Mouse (Mus musculus) macrophage (primary cell): Measurements from ENCODE around the gene Rras. TPM values are rescaled to one million over a fixed set of nuclear protein-coding genes. Genes with fewer than 3 reads are reported as not detected.

Experiments
- H3K27ac ChIP-seq: fragments of 350-480 bp; formaldehyde crosslinking; 2 replicates; pipeline ENCODE4 v1.9.0; 2021
- H3K36me3 ChIP-seq: fragments of 350-480 bp; formaldehyde crosslinking; 2 replicates; pipeline ENCODE4 v1.9.0; 2021; ENCODE audit errors: inconsistent target
- H3K4me3 ChIP-seq: fragments of 350-480 bp; formaldehyde crosslinking; 2 replicates; pipeline ENCODE4 v1.9.0; 2021; ENCODE audit errors: inconsistent target
- H3K79me2 ChIP-seq: fragments of 350-480 bp; formaldehyde crosslinking; 2 replicates; pipeline ENCODE4 v1.9.0; 2021; ENCODE audit errors: inconsistent target
- WGBS: methylation state at CpG from one replicate; pipeline ENCODE4 v1.1.7; 2026; ENCODE audit warnings: inconsistent platforms; ENCODE audit not compliant: missing documents; 5-methylcytosine and 5-hydroxymethylcytosine counted together
- polyA plus RNA-seq: library from polyadenylated mRNA; stranded (reverse); fragments of 250-400 nt; gene quantifications from 3 replicates; pipeline ENCODE4 v1.2.4, GENCODE M21; 2018; ENCODE audit warnings: inconsistent platforms

The Rras gene
- polyA plus RNA-seq, 1 experiment from 2014 or later, result 29.9 TPM

DNA sequence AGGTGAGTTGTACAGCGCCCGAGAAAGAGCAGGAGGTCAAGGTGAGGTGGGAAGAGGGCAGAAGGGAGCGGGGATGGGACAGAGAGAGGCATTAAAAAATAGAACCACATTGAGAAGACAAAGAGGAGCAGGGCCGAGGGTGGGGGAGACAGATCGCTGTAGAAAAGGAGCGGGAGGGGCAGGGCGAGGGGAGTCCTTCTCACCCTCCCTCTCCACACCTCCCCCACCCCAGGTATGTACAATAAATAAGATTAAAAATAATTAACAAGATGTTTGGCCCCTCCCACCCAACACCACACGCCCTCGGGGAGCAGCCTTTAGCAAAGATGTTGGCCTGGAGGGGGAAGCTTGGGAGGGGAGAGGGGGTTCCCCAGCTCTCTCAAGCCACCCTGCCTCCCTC, 10.0 kb downstream of the Rras start:
- Histone ChIP-seq H3K27ac (no peak overlapping the region), H3K79me2 (no peaks in the 10 kb centered on the region), H3K36me3 (peaks cover 47% of the 10 kb centered on the region), H3K4me3 (no peak overlapping the region)
- 88% methylated on average over 9 of the region's 9 CpGs for WGBS

DNA sequence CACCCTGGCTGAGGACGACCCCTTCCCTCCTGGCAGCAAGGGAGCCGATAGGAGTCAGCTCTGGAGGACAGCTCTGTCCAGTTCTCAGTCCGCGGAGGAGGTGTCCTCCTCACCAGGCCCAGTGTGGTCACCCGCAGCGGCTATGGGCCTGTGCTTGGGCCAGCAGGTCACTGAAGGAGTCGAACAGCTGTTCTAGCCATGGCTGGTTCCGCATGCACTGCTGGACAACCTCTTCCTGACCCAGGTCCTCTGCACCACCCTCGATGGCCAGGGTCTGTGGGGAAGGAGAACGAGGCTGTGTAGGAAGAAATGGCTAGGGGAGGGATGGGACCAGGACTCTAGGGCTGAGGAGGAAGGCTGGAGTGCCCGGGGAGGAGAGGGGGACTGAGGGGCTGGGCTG, 10.6 kb downstream of the Rras start:
- H3K27ac ChIP-seq, result no peak overlapping the region
- WGBS, result 95% methylated on average over 11 of the region's 11 CpGs
- H3K4me3 ChIP-seq, result no peak overlapping the region
- H3K36me3 ChIP-seq, result peaks cover 53% of the 10 kb centered on the region
- H3K79me2 ChIP-seq, result no peaks in the 10 kb centered on the region

GRCm38 (mm10) chr7:45029995-45030394, 12.2 kb downstream of the Rras start:
- Histone ChIP-seq H3K27ac (no peak overlapping the region), H3K4me3 (no peak overlapping the region), H3K79me2 (no peaks in the 10 kb centered on the region), H3K36me3 (peaks cover 69% of the 10 kb centered on the region)
- WGBS, result 94% methylated on average over 6 of the region's 6 CpGs

DNA sequence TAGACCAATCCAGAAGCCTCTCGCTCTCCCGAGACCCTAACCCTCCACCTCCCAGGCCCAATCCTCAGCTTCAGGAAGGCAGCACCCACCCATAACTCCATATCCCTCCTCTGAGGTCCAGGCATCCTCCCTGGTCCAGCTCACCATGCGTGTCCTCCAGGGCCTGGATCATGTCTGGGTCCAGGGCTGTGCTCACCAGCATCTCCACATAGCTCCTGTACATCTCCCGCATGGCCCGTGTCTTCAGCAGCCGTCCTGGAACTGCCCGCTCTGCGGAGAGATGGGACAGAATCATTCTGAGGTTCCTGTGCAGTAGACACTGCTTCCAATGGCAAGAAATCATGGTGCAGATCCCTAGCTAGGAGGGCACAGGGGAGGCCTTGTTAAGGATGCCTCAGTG, 13.1 kb downstream of the Rras start:
- no peak overlapping the region for H3K4me3 ChIP-seq
- H3K36me3 ChIP-seq, result peaks cover 78% of the 10 kb centered on the region
- H3K27ac ChIP-seq, result no peak overlapping the region
- WGBS, result 99% methylated on average over 8 of the region's 8 CpGs
- no peaks in the 10 kb centered on the region for H3K79me2 ChIP-seq

DNA sequence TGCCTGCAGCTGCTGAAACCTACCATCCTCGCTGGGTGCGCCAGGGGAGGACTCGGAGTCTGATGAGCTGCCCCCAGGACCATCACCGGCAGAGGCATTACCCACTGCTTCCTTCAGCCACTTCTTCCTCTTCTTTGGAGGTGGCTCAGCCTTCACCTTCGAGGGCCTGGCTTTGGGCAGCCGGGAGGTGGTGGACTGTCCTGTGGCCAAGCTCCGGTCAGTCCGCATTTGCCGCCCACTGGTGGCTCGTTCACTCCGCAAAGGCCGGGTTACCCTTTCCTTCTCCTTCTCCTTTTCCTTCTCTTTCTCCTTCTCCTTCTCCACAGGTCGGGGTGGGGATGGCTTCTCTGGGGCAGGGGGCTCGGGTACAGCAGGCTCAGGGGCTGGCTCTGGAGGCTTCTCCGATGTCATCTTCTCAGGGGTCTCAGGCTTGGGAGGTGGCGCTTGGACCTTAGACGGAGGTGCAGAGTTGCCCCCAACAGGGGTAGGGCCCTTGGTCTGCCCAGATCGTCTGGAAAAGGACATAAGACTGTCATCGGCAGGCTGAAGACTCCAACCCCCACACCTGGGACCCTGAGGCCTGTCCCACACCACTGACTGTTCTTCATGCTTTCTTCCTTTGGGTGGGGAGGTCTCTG, 16.1 kb downstream of the Rras start:
- no peak overlapping the region for H3K4me3 ChIP-seq
- 96% methylated on average over 15 of the region's 19 CpGs for WGBS
- peaks cover 26% of the 10 kb centered on the region; the same call in 1 of the 2 replicates for H3K79me2 ChIP-seq
- H3K27ac ChIP-seq, result no peak overlapping the region
- H3K36me3 ChIP-seq, result peaks cover 67% of the 10 kb centered on the region

- WGBS, result 65% methylated on average over 3 of the region's 3 CpGs
- no peak overlapping the region for H3K27ac ChIP-seq
- peaks cover 62% of the 10 kb centered on the region for H3K36me3 ChIP-seq
- H3K4me3 ChIP-seq, result no peak overlapping the region
- H3K79me2 ChIP-seq, result peaks cover 33% of the 10 kb centered on the region; the same call in 1 of the 2 replicates
Observed at GRCm38 (mm10) chr7:45035631-45036030, 17.9 kb downstream of the Rras start.

DNA sequence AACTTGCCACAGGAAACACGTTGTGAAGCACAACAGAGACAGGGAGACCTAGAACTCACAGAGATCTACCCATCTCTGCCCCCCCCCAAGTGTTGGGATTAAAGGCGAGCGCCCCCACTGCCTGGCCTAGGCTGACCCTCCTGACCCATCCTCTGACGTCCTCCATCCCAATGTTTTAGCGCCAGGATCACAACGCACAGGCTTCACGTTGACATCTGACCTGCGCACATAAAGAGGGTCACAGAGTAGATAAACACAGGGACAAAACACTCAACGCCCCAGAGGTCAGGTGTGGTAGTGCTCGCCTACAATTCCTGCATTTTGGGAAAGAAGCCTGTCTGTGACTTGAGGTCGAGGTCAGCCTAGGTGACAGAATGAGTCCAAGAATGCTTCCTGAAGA, 18.9 kb downstream of the Rras start:
- peaks cover 61% of the 10 kb centered on the region for H3K36me3 ChIP-seq

GRCm38 (mm10) chr7:45037720-45038361, 20.1 kb downstream of the Rras start:
- no peak overlapping the region for H3K27ac ChIP-seq
- no peak overlapping the region for H3K4me3 ChIP-seq
- H3K79me2 ChIP-seq, result peaks cover 55% of the 10 kb centered on the region; the same call in 1 of the 2 replicates
- WGBS, result 68% methylated on average over 7 of the region's 7 CpGs
- peaks cover 63% of the 10 kb centered on the region for H3K36me3 ChIP-seq

More for the DNA sequence above, 18.9 kb downstream of the Rras start:
- H3K27ac ChIP-seq, result no peak overlapping the region
- 96% methylated on average over 11 of the region's 11 CpGs for WGBS
- peaks cover 44% of the 10 kb centered on the region; the same call in 1 of the 2 replicates for H3K79me2 ChIP-seq
- no peak overlapping the region for H3K4me3 ChIP-seq

DNA sequence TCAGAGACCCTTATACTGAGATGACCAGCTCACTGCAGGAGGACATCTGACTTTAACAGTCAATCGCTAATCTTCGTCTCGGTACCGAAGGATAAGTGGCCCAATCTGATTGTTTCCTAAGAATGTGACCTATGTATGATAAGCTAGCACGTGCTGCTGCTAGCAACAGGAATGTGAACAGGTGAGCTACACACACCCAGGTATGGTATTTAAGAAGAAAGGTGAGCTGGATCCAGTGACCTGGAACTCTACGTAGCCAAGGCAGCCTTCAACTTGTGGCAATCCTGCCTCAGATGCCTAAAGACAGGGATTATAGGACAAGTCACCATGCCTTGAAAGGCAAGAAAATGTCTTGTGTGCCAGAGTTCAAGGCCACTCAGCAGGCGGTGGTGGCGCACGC, 20.6 kb downstream of the Rras start:
- Histone ChIP-seq H3K27ac (no peak overlapping the region), H3K36me3 (peaks cover 63% of the 10 kb centered on the region), H3K79me2 (peaks cover 60% of the 10 kb centered on the region; the same call in 1 of the 2 replicates), H3K4me3 (no peak overlapping the region)
- WGBS, result 99% methylated on average over 9 of the region's 9 CpGs

DNA sequence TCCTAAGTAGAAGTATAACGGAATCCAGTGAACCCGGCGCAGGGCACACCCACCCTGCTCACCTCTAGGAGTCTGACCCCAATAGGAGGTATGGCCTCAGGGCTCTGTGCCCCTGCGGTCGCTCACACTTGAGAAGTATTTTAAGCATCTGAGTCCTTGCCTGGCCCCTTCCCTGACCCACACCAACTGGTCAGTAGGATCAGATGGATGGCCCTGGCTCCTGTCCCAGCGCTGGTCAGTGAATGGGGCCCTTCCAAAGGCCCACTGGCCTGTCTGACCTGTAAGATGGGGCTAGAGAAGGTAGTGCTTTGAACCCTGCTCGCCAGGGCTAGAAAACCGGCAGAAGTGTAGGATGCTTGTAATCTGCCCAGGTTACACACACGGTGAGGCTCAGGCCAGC, 23.1 kb downstream of the Rras start:
- H3K36me3 ChIP-seq, result peaks cover 57% of the 10 kb centered on the region
- H3K27ac ChIP-seq, result no peak overlapping the region
- peaks cover 76% of the 10 kb centered on the region; the same call in 1 of the 2 replicates for H3K79me2 ChIP-seq
- WGBS, result 91% methylated on average over 9 of the region's 9 CpGs
- no peak overlapping the region for H3K4me3 ChIP-seq

GRCm38 (mm10) chr7:45043307-45043706, 25.5 kb downstream of the Rras start:
- Histone ChIP-seq H3K79me2 (peaks cover 70% of the 10 kb centered on the region; the same call in 1 of the 2 replicates), H3K27ac (no peak overlapping the region), H3K36me3 (peaks cover 55% of the 10 kb centered on the region), H3K4me3 (no peak overlapping the region)
- 95% methylated on average over 12 of the region's 14 CpGs for WGBS

DNA sequence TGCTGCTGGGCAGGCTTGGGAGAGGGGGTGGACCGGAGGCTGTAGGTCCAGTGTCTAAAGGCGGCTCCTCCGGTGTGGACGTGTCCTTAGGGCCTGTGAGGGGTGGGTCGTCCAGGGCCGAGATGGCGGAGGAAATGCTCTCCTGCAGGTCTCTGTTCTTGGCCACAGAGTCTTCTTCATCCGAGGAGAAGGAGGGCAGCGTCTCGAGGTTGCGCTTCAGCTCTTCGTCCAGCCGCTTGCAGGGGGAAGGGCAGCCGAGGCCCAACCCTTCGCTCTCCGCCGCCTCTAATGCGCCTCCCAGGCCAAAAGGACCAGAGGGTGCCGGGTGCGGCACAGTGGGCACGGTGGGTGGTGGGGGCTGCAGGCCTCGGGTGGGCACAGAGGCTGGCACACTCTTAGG, 28.0 kb downstream of the Rras start:
- peaks cover 84% of the 10 kb centered on the region for H3K79me2 ChIP-seq
- no peak overlapping the region for H3K4me3 ChIP-seq
- H3K36me3 ChIP-seq, result peaks cover 52% of the 10 kb centered on the region
- H3K27ac ChIP-seq, result no peak overlapping the region
- 95% methylated on average over 13 of the region's 22 CpGs for WGBS

DNA sequence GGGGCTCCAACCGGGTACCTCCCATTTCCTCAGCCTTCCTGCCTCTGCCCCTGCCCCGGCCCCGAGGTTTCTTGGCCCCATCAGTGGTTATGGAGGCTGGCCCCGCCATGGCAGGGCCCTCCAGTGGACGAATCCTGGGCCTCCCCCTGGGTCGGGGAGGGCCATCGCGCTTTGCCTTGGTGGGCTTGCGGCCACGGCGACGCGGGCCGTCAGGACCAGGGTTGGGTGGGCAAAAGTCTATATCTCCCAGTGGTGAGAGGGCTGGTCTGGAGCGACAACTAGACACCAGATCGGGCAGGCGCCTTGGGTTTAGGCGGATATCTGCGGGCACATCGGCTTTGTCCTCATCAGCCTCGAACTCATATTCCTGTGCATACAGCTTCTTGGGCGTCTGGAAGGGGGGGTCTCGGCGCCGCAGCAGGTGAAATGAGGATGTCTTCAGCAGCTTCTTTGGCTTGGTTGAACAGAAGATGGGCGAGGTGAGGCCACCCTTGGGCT, 29.1 kb downstream of the Rras start:
- 93% methylated on average over 21 of the region's 26 CpGs for WGBS
- Histone ChIP-seq H3K36me3 (peaks cover 41% of the 10 kb centered on the region), H3K79me2 (peaks cover 84% of the 10 kb centered on the region), H3K4me3 (no peak overlapping the region), H3K27ac (no peak overlapping the region)

DNA sequence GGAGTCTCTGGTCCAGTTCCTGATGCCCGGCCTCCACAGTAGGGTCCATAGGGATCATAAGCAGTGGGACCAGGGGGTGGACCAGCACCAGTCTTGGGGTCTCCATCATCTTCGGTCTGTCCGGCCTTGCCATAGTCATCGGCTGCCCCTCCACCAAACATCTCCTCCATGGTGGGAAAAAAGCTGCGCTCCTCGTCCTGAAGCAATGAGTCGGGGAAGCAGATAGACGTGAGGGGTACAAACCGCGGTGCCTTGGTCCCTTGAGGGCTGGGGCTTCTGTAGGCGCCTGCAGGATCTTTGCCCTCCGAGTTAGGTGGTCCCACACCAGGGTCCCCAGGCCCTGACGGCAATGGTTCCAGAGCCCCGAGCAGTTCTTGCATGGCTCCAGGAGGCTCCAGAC, 29.7 kb downstream of the Rras start:
- over 99% methylated on average over 14 of the region's 14 CpGs for WGBS
- Histone ChIP-seq H3K79me2 (peaks cover 84% of the 10 kb centered on the region), H3K27ac (no peak overlapping the region), H3K36me3 (peaks cover 35% of the 10 kb centered on the region), H3K4me3 (no peak overlapping the region)
